Mouse (Mus musculus): ENCODE data around the gene Gm266. TPM values are rescaled to one million over a fixed set of nuclear protein-coding genes. Genes with fewer than 3 reads are reported as not detected.

The Gm266 gene
- polyA plus RNA-seq, 1 experiment from 2014 or later = 1.9 TPM

GRCm38 (mm10) chr12:111438850-111439249, 46.8 kb downstream of the Gm266 start:
- Histone ChIP-seq H3K9ac (replicated peaks; ENCODE audit: low read depth) (no peak overlapping the region), H3K27ac (ENCODE audit: low read length) (no peak overlapping the region), H3K27me3 (replicated peaks; ENCODE audit: insufficient read depth, low read length) (peaks cover 11% of the 10 kb centered on the region; the same call in 1 of the 2 replicates), H3K4me1 (ENCODE audit: insufficient read depth, low read depth, low read length) (peaks cover 11% of the 10 kb centered on the region; the same call in 1 of the 2 replicates), H3K9me3 (ENCODE audit: low read length) (no peaks in the 10 kb centered on the region), H3K4me3 (ENCODE audit: low read depth, low read length) (no peak overlapping the region), H3K4me2 (replicated peaks; ENCODE audit: low read depth, low read length) (no peak overlapping the region), H3K36me3 (ENCODE audit: insufficient read depth, low read length) (no peaks in the 10 kb centered on the region)
- 81% methylated on average over 6 of the region's 6 CpGs for WGBS
- TF ChIP-seq EP300 (IDR thresholded peaks at IDR 0.05) = no peak
- no peak for TF ChIP-seq CTCF (IDR thresholded peaks at IDR 0.05)
- no peak for ATAC-seq
- no peak for DNase-seq (ENCODE audit: low spot score)

- H3K9ac ChIP-seq (replicated peaks; ENCODE audit: low read depth) = no peak overlapping the region
- H3K4me2 ChIP-seq (replicated peaks; ENCODE audit: low read depth, low read length) = no peak overlapping the region
- WGBS = 49% methylated on average over 5 of the region's 5 CpGs
- peaks cover 6% of the 10 kb centered on the region; the same call in 1 of the 2 replicates for H3K4me1 ChIP-seq (ENCODE audit: insufficient read depth, low read depth, low read length)
- no peaks in the 10 kb centered on the region for H3K27me3 ChIP-seq (replicated peaks; ENCODE audit: insufficient read depth, low read length)
- ATAC-seq = 0 out of 2 replicates have a peak, but pooled peaks have one; percentile 4
- DNase-seq (ENCODE audit: low spot score) = peak; percentile 44
- TF ChIP-seq EP300 (IDR thresholded peaks at IDR 0.05) (0 out of 2 replicates have a peak, but pooled peaks have one; percentile 2), CTCF (IDR thresholded peaks at IDR 0.05) (no peak)
- no peak overlapping the region for H3K4me3 ChIP-seq (ENCODE audit: low read depth, low read length)
- H3K36me3 ChIP-seq (ENCODE audit: insufficient read depth, low read length) = no peaks in the 10 kb centered on the region
- H3K9me3 ChIP-seq (ENCODE audit: low read length) = no peaks in the 10 kb centered on the region
- peak overlapping the region; percentile 68 for H3K27ac ChIP-seq (ENCODE audit: low read length)
Measured at GRCm38 (mm10) chr12:111437222-111437900, 48.3 kb downstream of the Gm266 start.

GRCm38 (mm10) chr12:111436640-111437039, 49.0 kb downstream of the Gm266 start:
- Histone ChIP-seq H3K36me3 (ENCODE audit: insufficient read depth, low read length) (no peaks in the 10 kb centered on the region), H3K4me1 (ENCODE audit: insufficient read depth, low read depth, low read length) (no peaks in the 10 kb centered on the region; the same call in 1 of the 2 replicates), H3K4me2 (replicated peaks; ENCODE audit: low read depth, low read length) (no peak overlapping the region), H3K4me3 (ENCODE audit: low read depth, low read length) (no peak overlapping the region), H3K27ac (ENCODE audit: low read length) (peak overlapping the region; percentile 68), H3K9me3 (ENCODE audit: low read length) (no peaks in the 10 kb centered on the region), H3K27me3 (replicated peaks; ENCODE audit: insufficient read depth, low read length) (no peaks in the 10 kb centered on the region), H3K9ac (replicated peaks; ENCODE audit: low read depth) (no peak overlapping the region)
- ATAC-seq = peak; percentile 79
- 0 out of 2 replicates have a peak, but pooled peaks have one; percentile 5 for TF ChIP-seq EP300 (IDR thresholded peaks at IDR 0.05)
- no peak for TF ChIP-seq CTCF (IDR thresholded peaks at IDR 0.05)
- DNase-seq (ENCODE audit: low spot score) = peak; percentile 92
- 39% methylated on average over 8 of the region's 8 CpGs for WGBS

GRCm38 (mm10) chr12:111436170-111436569, 49.5 kb downstream of the Gm266 start:
- H3K4me1 ChIP-seq (ENCODE audit: insufficient read depth, low read depth, low read length) = no peaks in the 10 kb centered on the region; the same call in 1 of the 2 replicates
- TF ChIP-seq CTCF (IDR thresholded peaks at IDR 0.05) = no peak
- TF ChIP-seq EP300 (IDR thresholded peaks at IDR 0.05) = no peak
- no peak for DNase-seq (ENCODE audit: low spot score)
- no peaks in the 10 kb centered on the region for H3K9me3 ChIP-seq (ENCODE audit: low read length)
- H3K4me3 ChIP-seq (ENCODE audit: low read depth, low read length) = no peak overlapping the region
- no peak overlapping the region for H3K9ac ChIP-seq (replicated peaks; ENCODE audit: low read depth)
- peak overlapping the region; percentile 68 for H3K27ac ChIP-seq (ENCODE audit: low read length)
- no peak overlapping the region for H3K4me2 ChIP-seq (replicated peaks; ENCODE audit: low read depth, low read length)
- H3K27me3 ChIP-seq (replicated peaks; ENCODE audit: insufficient read depth, low read length) = no peaks in the 10 kb centered on the region
- WGBS = 72% methylated on average over 3 of the region's 3 CpGs
- H3K36me3 ChIP-seq (ENCODE audit: insufficient read depth, low read length) = no peaks in the 10 kb centered on the region
- ATAC-seq = no peak

GRCm38 (mm10) chr12:111434745-111435327, 50.8 kb downstream of the Gm266 start:
- Histone ChIP-seq H3K9ac (replicated peaks; ENCODE audit: low read depth) (no peak overlapping the region), H3K9me3 (ENCODE audit: low read length) (no peaks in the 10 kb centered on the region), H3K4me1 (ENCODE audit: insufficient read depth, low read depth, low read length) (peaks cover 8% of the 10 kb centered on the region), H3K27me3 (replicated peaks; ENCODE audit: insufficient read depth, low read length) (peaks cover 5% of the 10 kb centered on the region; the same call in 1 of the 2 replicates), H3K27ac (ENCODE audit: low read length) (0 out of 2 replicates have a peak overlapping the region, but pooled peaks have one; percentile 27), H3K36me3 (ENCODE audit: insufficient read depth, low read length) (no peaks in the 10 kb centered on the region), H3K4me3 (ENCODE audit: low read depth, low read length) (no peak overlapping the region), H3K4me2 (replicated peaks; ENCODE audit: low read depth, low read length) (0 out of 2 replicates have a peak overlapping the region, but pooled peaks have one; percentile 3)
- ATAC-seq = peak; percentile 45
- TF ChIP-seq CTCF (IDR thresholded peaks at IDR 0.05) (no peak), EP300 (IDR thresholded peaks at IDR 0.05) (no peak)
- peak; percentile 55 for DNase-seq (ENCODE audit: low spot score)
- 32% methylated on average over 8 of the region's 8 CpGs for WGBS

Other genes with a start within 250 kb of the Gm266 start
- gene Amn, start 214.7 kb downstream of the Gm266 start, polyA plus RNA-seq (2015; fragmentation: Nextera tagmentation; extraction: Ambion mirVana) = 0.31 and 0.40 TPM in 2 replicates
- 29.0 and 32.5 TPM in 2 replicates for gene Cdc42bpb, start 108.1 kb downstream of the Gm266 start, polyA plus RNA-seq (2015; fragmentation: Nextera tagmentation; extraction: Ambion mirVana)
- gene Lbhd2, start 79.0 kb downstream of the Gm266 start, polyA plus RNA-seq (2015; fragmentation: Nextera tagmentation; extraction: Ambion mirVana) = 0.37 and 1.1 TPM in 2 replicates
- gene Exoc3l4, start 68.8 kb downstream of the Gm266 start, polyA plus RNA-seq (2015; fragmentation: Nextera tagmentation; extraction: Ambion mirVana) = 21.3 and 24.4 TPM in 2 replicates
- gene Tnfaip2, start 43.4 kb downstream of the Gm266 start, polyA plus RNA-seq (2015; fragmentation: Nextera tagmentation; extraction: Ambion mirVana) = 17.0 and 26.3 TPM in 2 replicates
- 412 and 458 TPM in 2 replicates for gene Eif5, start 52.2 kb upstream of the Gm266 start, polyA plus RNA-seq (2015; fragmentation: Nextera tagmentation; extraction: Ambion mirVana)
- gene Mark3, start 88.7 kb upstream of the Gm266 start, polyA plus RNA-seq (2015; fragmentation: Nextera tagmentation; extraction: Ambion mirVana) = 25.8 and 26.0 TPM in 2 replicates
- gene Ckb, start 186.5 kb upstream of the Gm266 start, polyA plus RNA-seq (2015; fragmentation: Nextera tagmentation; extraction: Ambion mirVana) = 153 TPM in 2 replicates
- 4.3 and 4.5 TPM in 2 replicates for gene Trmt61a, start 192.3 kb upstream of the Gm266 start, polyA plus RNA-seq (2015; fragmentation: Nextera tagmentation; extraction: Ambion mirVana)
- 48.9 and 52.5 TPM in 2 replicates for gene Bag5, start 227.4 kb upstream of the Gm266 start, polyA plus RNA-seq (2015; fragmentation: Nextera tagmentation; extraction: Ambion mirVana)
- gene Apopt1, start 227.4 kb upstream of the Gm266 start, polyA plus RNA-seq (2015; fragmentation: Nextera tagmentation; extraction: Ambion mirVana) = 42.3 and 43.1 TPM in 2 replicates